Mouse (Mus musculus) kidney, postnatal 0 days (tissue): ENCODE data around the gene Cdh11. TPM values are rescaled to one million over a fixed set of nuclear protein-coding genes. Genes with fewer than 3 reads are reported as not detected.
"Not testable (repeated sequence)": the region's sequence is repeated elsewhere in the genome, so short reads cannot be mapped to it uniquely, and the experiment has no call there.

Experiments used
- ATAC-seq: fragments of 200-750 bp; cut with Nextera tagmentation; replicated peaks from 2 replicates; pipeline ENCODE4 v1.8.0; 2017; ENCODE audit warnings: low read depth, moderate number of reproducible peaks, moderate TSS enrichment, moderate library complexity; ENCODE audit not compliant: low FRiP score
- DNase-seq: peaks from one replicate; pipeline ENCODE4 v3.0.0-alpha.2; 2016; ENCODE audit warnings: low spot score
- H3K27ac ChIP-seq: fragments of 300-500 bp; sonication (generic); 2 replicates; pipeline ENCODE4 v1.5.1; 2014; ENCODE audit warnings: mild to moderate bottlenecking
- H3K27me3 ChIP-seq: fragments of 300-500 bp; sonication (generic); 2 replicates; pipeline ENCODE4 v1.6.1; 2014; ENCODE audit warnings: low read length, mixed read lengths; ENCODE audit not compliant: insufficient read depth
- H3K36me3 ChIP-seq: fragments of 300-500 bp; sonication (generic); 2 replicates; pipeline ENCODE4 v1.6.1; 2014; ENCODE audit warnings: low read length, mixed read lengths; ENCODE audit not compliant: insufficient read depth
- H3K4me1 ChIP-seq: fragments of 300-500 bp; sonication (generic); replicated peaks from 2 replicates; pipeline ENCODE4 v1.6.1; 2014; ENCODE audit warnings: antibody characterized with exemption, low read length, mixed read lengths; ENCODE audit not compliant: insufficient read depth
- H3K4me2 ChIP-seq: fragments of 300-500 bp; sonication (generic); 2 replicates; pipeline ENCODE4 v1.6.1; 2014; ENCODE audit warnings: mild to moderate bottlenecking, low read length, moderate library complexity, mixed read lengths
- H3K4me3 ChIP-seq: fragments of 300-500 bp; sonication (generic); replicated peaks from 2 replicates; pipeline ENCODE4 v1.5.1; 2014; ENCODE audit warnings: low read depth, low read length
- H3K9ac ChIP-seq: fragments of 300-500 bp; sonication (generic); 2 replicates; pipeline ENCODE4 v1.6.1; 2014; ENCODE audit warnings: low read depth, low read length
- H3K9me3 ChIP-seq: fragments of 300-500 bp; sonication (generic); replicated peaks from 2 replicates; pipeline ENCODE4 v1.6.1; 2016; ENCODE audit warnings: low read length, inconsistent platforms, mixed read lengths
- CTCF ChIP-seq: IDR thresholded peaks from 2 replicates; pipeline ENCODE4 v1.5.1; 2016; ENCODE audit warnings: antibody characterized with exemption, low read depth, mild to moderate bottlenecking, moderate library complexity
- WGBS: fragments of 180-500 bp; shearing (Covaris S2); extraction: QIAGEN DNeasy Blood & Tissue Kit; methylation state at CpG from one replicate; pipeline ENCODE4 v1.1.7; 2014; 5-methylcytosine and 5-hydroxymethylcytosine counted together
- polyA plus RNA-seq: library from polyadenylated mRNA; unstranded; fragments of >200 nt; fragmentation: Nextera tagmentation; extraction: Ambion mirVana; gene quantifications from 2 replicates; pipeline ENCODE4 v1.2.1, GENCODE M21; 2015

The Cdh11 gene
- polyA plus RNA-seq, 1 experiment from 2014 or later, result 105 TPM

DNA sequence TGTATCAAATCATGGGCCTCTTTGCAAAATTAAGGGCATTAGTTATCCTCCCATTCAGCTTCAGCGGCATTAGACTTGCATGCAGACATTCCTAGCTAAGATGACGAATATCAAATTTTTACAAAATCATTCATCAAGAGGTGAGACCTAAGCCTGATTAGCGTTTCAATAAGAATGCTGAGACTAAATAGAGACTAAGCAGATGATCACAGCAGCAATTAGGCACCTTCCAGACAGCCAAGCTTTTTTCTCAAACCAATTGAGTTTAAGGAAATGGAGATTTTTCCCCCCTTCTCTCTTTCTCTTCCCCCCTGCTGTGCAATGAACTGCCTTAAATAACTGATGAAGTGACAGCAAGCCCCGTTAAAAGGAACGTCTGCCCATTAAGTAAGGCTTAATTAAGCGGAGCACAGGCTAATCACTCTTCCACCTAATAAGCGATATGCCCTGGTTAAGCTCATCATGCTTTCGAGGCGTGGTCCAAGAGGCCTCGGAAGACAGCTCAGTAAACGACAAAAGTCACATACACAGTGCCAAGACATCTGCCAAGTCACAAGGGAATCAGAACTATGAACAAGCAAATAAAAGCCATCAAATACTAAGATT lies 87.1 kb downstream of the Cdh11 start:
- 46% methylated on average over 11 of the region's 11 CpGs for WGBS
- no peak for DNase-seq
- ATAC-seq, result no peak

GRCm38 (mm10) chr8:102693465-102693864 lies 92.0 kb downstream of the Cdh11 start:
- ATAC-seq, result no peak

More for the DNA sequence above, 87.1 kb downstream of the Cdh11 start:
- TF ChIP-seq CTCF, result no peak
- H3K9ac ChIP-seq, result no peak overlapping the region
- no peak overlapping the region for H3K27ac ChIP-seq
- no peak overlapping the region for H3K4me3 ChIP-seq
- no peaks in the 10 kb centered on the region for H3K36me3 ChIP-seq
- no peak overlapping the region for H3K4me2 ChIP-seq
- H3K9me3 ChIP-seq, result no peaks in the 10 kb centered on the region
- H3K27me3 ChIP-seq, result no peaks in the 10 kb centered on the region
- H3K4me1 ChIP-seq, result no peaks in the 10 kb centered on the region

GRCm38 (mm10) chr8:102685491-102685890 lies 100.0 kb downstream of the Cdh11 start:
- H3K9me3 ChIP-seq, H3K9ac ChIP-seq, ATAC-seq, H3K4me2 ChIP-seq, H3K27ac ChIP-seq, H3K27me3 ChIP-seq, H3K4me1 ChIP-seq, H3K4me3 ChIP-seq, DNase-seq, H3K36me3 ChIP-seq: not testable (repeated sequence)
- 88% methylated on average over 7 of the region's 7 CpGs for WGBS

More at GRCm38 (mm10) chr8:102693465-102693864, 92.0 kb downstream of the Cdh11 start:
- Histone ChIP-seq H3K4me3 (no peak overlapping the region), H3K27ac (no peak overlapping the region), H3K36me3 (no peaks in the 10 kb centered on the region), H3K9me3 (no peaks in the 10 kb centered on the region), H3K27me3 (no peaks in the 10 kb centered on the region), H3K4me1 (no peaks in the 10 kb centered on the region), H3K9ac (no peak overlapping the region), H3K4me2 (no peak overlapping the region)
- TF ChIP-seq CTCF, result no peak
- DNase-seq, result peak; percentile 19
- 39% methylated on average over 1 of the region's 1 CpGs for WGBS

DNA sequence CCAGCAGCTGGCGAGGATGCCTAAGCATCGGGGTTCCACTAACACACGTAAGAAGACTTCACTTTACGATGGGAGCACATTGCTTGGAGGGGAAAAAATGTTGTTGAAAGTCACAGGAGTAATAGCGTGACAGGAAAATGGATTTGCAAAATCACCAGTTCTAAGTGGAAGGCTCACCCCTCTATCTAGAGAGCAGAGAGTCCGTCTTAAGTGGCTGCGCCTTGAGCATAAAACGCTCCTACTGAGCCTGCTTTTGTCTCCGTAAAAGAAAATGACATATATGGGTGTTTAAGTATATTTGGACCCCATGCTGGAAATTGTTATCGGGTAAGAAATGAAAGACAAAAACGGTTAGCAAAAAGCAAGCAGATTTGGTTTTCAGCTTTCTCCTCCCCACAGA lies 100.4 kb downstream of the Cdh11 start:
- DNase-seq (no peak), ATAC-seq (no peak)
- Histone ChIP-seq H3K9ac (no peak overlapping the region), H3K27ac (no peak overlapping the region), H3K36me3 (no peaks in the 10 kb centered on the region), H3K4me3 (no peak overlapping the region), H3K4me2 (no peak overlapping the region), H3K27me3 (no peaks in the 10 kb centered on the region), H3K4me1 (no peaks in the 10 kb centered on the region), H3K9me3 (no peaks in the 10 kb centered on the region)
- WGBS, result 86% methylated on average over 11 of the region's 11 CpGs
- no peak for TF ChIP-seq CTCF

GRCm38 (mm10) chr8:102677148-102677547 lies 108.3 kb downstream of the Cdh11 start:
- no peak overlapping the region for H3K9ac ChIP-seq
- H3K27ac ChIP-seq, result no peak overlapping the region
- H3K27me3 ChIP-seq, result no peaks in the 10 kb centered on the region
- ATAC-seq (no peak), DNase-seq (no peak)
- no peak for TF ChIP-seq CTCF
- no peak overlapping the region for H3K4me3 ChIP-seq
- H3K9me3 ChIP-seq, result no peaks in the 10 kb centered on the region
- no peaks in the 10 kb centered on the region for H3K4me1 ChIP-seq
- 89% methylated on average over 3 of the region's 3 CpGs for WGBS
- no peak overlapping the region for H3K4me2 ChIP-seq
- no peaks in the 10 kb centered on the region for H3K36me3 ChIP-seq

DNA sequence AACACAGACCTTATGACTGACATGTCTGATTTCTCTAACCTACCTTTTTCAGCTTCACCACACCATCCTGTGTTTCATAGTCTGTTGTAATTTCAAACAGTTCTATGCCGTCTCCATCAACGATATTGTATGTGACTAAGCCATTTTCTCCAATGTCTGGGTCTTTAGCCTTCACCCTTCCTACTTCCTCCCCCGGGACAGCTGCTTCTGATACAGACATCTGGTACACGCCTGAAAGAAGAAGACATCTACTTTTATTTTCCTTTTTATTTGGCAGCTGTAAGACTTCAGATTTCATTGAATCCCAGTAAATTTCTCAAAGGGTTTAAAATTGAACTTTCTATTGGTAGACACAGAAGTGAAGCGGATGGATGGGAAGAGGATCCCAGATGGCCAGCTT lies 120.9 kb downstream of the Cdh11 start:
- H3K27ac ChIP-seq, ATAC-seq, DNase-seq, H3K4me3 ChIP-seq, H3K27me3 ChIP-seq, H3K4me1 ChIP-seq, H3K9me3 ChIP-seq, H3K4me2 ChIP-seq, H3K36me3 ChIP-seq, H3K9ac ChIP-seq: not testable (repeated sequence)
- 66% methylated on average over 5 of the region's 5 CpGs for WGBS

- Histone ChIP-seq H3K27ac (no peak overlapping the region), H3K27me3 (no peaks in the 10 kb centered on the region), H3K36me3 (peaks cover 2% of the 10 kb centered on the region; the same call in 1 of the 2 replicates), H3K9me3 (no peaks in the 10 kb centered on the region), H3K4me3 (no peak overlapping the region), H3K4me2 (no peak overlapping the region), H3K9ac (no peak overlapping the region), H3K4me1 (no peaks in the 10 kb centered on the region)
- ATAC-seq (no peak), DNase-seq (no peak)
- WGBS, result 92% methylated on average over 2 of the region's 2 CpGs
- no peak for TF ChIP-seq CTCF
Observed at GRCm38 (mm10) chr8:102656529-102656928, 128.9 kb downstream of the Cdh11 start.
